In the genomic region with DNA sequence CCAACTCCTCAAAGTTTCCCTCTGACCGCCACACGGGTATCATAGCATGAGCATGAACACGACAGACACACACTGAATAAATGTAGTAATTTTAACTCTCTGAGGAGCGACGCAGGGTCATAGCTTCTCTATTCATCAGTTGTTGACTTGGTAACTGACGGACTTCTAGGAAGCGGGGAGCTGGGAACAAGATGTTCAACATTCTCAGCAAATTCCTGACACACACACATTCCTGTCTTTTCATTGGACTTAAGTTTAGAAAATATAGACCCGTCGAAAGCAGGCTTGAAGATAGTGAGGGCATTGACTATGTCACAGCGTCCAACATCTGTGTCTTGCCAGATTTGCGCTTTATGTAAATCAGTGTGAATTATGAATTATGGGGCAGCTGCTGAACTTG, we compare ENCODE assay signal across 18 mouse cellular contexts. TPM values are rescaled to one million over a fixed set of nuclear protein-coding genes. Genes with fewer than 3 reads are reported as not detected.
A peak's percentile ranks its signal among the peaks of the same experiment; 100 is the strongest.
DNase-seq lines count a peak whose midpoint lies in the region; ATAC-seq and TF ChIP-seq lines count a peak whose summit lies in the region.
"Had no signal": no experiment of that assay in that cellular context is flagged by ENCODE, and none has a peak within 500 bp of the region (broad histone marks: within the 10 kb centered on the region; RNA-seq: fewer than 3 reads in every experiment).

No protein-coding gene starts in this region.

- TF ChIP-seq POLR2A in kidney, adult 2 months (IDR thresholded peaks at IDR 0.05; ENCODE audit: low read depth, low read length): no peak

- ATAC-seq in kidney, embryonic 15.5 days (replicated peaks; ENCODE audit: low FRiP score): no peak
- no peak for ATAC-seq in lung, embryonic 16.5 days (ENCODE audit: low read depth)
- ATAC-seq: forebrain, embryonic 13.5 days; forebrain, embryonic 16.5 days; Patski had no signal

- 40% methylated on average over 11 of the region's 11 CpGs for WGBS in kidney, adult 2 months
- 69% methylated on average over 11 of the region's 11 CpGs for WGBS in kidney, embryonic 15.5 days
- 37% methylated on average over 11 of the region's 11 CpGs for WGBS in lung, embryonic 16.5 days

- H3K4me1 ChIP-seq in kidney, adult 2 months (ENCODE audit: control insufficient read depth, insufficient read depth, low read length): peaks cover 16% of the 10 kb centered on the region; the same call in 1 of the 2 replicates
- peaks cover 28% of the 10 kb centered on the region for H3K4me1 ChIP-seq in kidney, embryonic 15.5 days
- H3K4me1 ChIP-seq in lung, embryonic 16.5 days (replicated peaks; ENCODE audit: control insufficient read depth, insufficient read depth, low read length): peaks cover 32% of the 10 kb centered on the region

- H3K27me3 ChIP-seq in kidney, adult 2 months (replicated peaks; ENCODE audit: control insufficient read depth, insufficient read depth, low read length): no peaks in the 10 kb centered on the region
- H3K27me3 ChIP-seq in kidney, embryonic 15.5 days: no peaks in the 10 kb centered on the region
- H3K27me3 ChIP-seq in lung, embryonic 16.5 days (ENCODE audit: control insufficient read depth, insufficient read depth, low read depth, low read length): no peaks in the 10 kb centered on the region
- H3K27me3 ChIP-seq: heart, embryonic 13.5 days; Patski had no signal

- peak overlapping the region; percentile 34 for H3K27ac ChIP-seq in kidney, adult 2 months (ENCODE audit: insufficient read depth, low read depth, low read length)
- no peak overlapping the region for H3K27ac ChIP-seq in kidney, embryonic 15.5 days
- H3K27ac ChIP-seq in lung, embryonic 16.5 days (ENCODE audit: low read length): peak overlapping the region; percentile 48; the same call in 1 of the 2 replicates
- H3K27ac ChIP-seq: forebrain, embryonic 10.5 days; forebrain, embryonic 13.5 days; heart, adult 2 months; heart, embryonic 10.5 days; heart, embryonic 13.5 days had no signal

- peak; percentile 65 for DNase-seq in kidney, adult 2 months
- DNase-seq in kidney, postnatal 14 days: peak; percentile 47
- DNase-seq in kidney, postnatal 4 days: no peak
- DNase-seq in lung, postnatal 14 days: no peak
- DNase-seq in neural tube, embryonic 10.5 days (ENCODE audit: extremely low spot score, low spot score): no peak
- DNase-seq: cerebellum, adult 9-10 months; gastrocnemius, postnatal 10 days; gastrocnemius, postnatal 36 days; heart, adult 2 months had no signal

- no peak for TF ChIP-seq CTCF in kidney, adult 2 months (conservative IDR thresholded peaks at IDR 0.05; ENCODE audit: insufficient read depth, insufficient read length, low read depth, low read length)

- H3K9ac ChIP-seq in kidney, embryonic 15.5 days: no peak overlapping the region
- H3K9ac ChIP-seq in lung, embryonic 16.5 days (ENCODE audit: low read length): no peak overlapping the region
- H3K9ac ChIP-seq: forebrain, embryonic 13.5 days; heart, embryonic 13.5 days had no signal

- no peaks in the 10 kb centered on the region for H3K9me3 ChIP-seq in kidney, embryonic 15.5 days (replicated peaks)
- no peaks in the 10 kb centered on the region for H3K9me3 ChIP-seq in lung, embryonic 16.5 days (ENCODE audit: control insufficient read depth, low read length)
- H3K9me3 ChIP-seq: forebrain, embryonic 10.5 days; forebrain, embryonic 13.5 days; G1E; heart, embryonic 10.5 days; heart, embryonic 13.5 days had no signal

- H3K4me2 ChIP-seq in kidney, embryonic 15.5 days: no peak overlapping the region
- H3K4me2 ChIP-seq in lung, embryonic 16.5 days (ENCODE audit: low read depth, low read length): peak overlapping the region; percentile 29; the same call in 1 of the 2 replicates
- H3K4me2 ChIP-seq: forebrain, embryonic 13.5 days; heart, embryonic 13.5 days had no signal

- no peak overlapping the region for H3K4me3 ChIP-seq in kidney, adult 2 months (ENCODE audit: insufficient read depth, low read depth, low read length)
- H3K4me3 ChIP-seq in kidney, embryonic 15.5 days (replicated peaks): no peak overlapping the region
- no peak overlapping the region for H3K4me3 ChIP-seq in lung, embryonic 16.5 days (ENCODE audit: low read length)
- H3K4me3 ChIP-seq: forebrain, embryonic 10.5 days; forebrain, embryonic 13.5 days; heart, adult 2 months; heart, embryonic 10.5 days; heart, embryonic 13.5 days had no signal

- H3K36me3 ChIP-seq in kidney, adult 2 months (ENCODE audit: control insufficient read depth, insufficient read depth, low read length): no peaks in the 10 kb centered on the region
- no peaks in the 10 kb centered on the region for H3K36me3 ChIP-seq in kidney, embryonic 15.5 days
- no peaks in the 10 kb centered on the region for H3K36me3 ChIP-seq in lung, embryonic 16.5 days (ENCODE audit: control insufficient read depth, insufficient read depth, low read length)
- H3K36me3 ChIP-seq: forebrain, embryonic 10.5 days; G1E; heart, embryonic 10.5 days; heart, embryonic 13.5 days had no signal

RNA-seq across cellular contexts. Expression of a gene that starts 2.1 kb away (rescaled TPM):
- 5.4 and 6.4 TPM in 2 replicates for polyA plus RNA-seq in kidney, adult 2 months (2012; rRNA removed)
- 15.8 and 16.1 TPM in 2 replicates for polyA plus RNA-seq in kidney, embryonic 15.5 days (2015; fragmentation: Nextera tagmentation; extraction: Ambion mirVana)
- 17.1 and 17.7 TPM in 2 replicates for polyA plus RNA-seq in lung, embryonic 16.5 days (2015; fragmentation: Nextera tagmentation; extraction: Ambion mirVana)

RNA-seq across cellular contexts. Expression of a gene that starts 27.8 kb away (rescaled TPM):
- polyA plus RNA-seq in kidney, adult 2 months (2012; rRNA removed): 77.2 and 84.6 TPM in 2 replicates
- polyA plus RNA-seq in kidney, embryonic 15.5 days (2015; fragmentation: Nextera tagmentation; extraction: Ambion mirVana): 107 and 117 TPM in 2 replicates
- polyA plus RNA-seq in lung, embryonic 16.5 days (2015; fragmentation: Nextera tagmentation; extraction: Ambion mirVana): 122 and 123 TPM in 2 replicates

RNA-seq across cellular contexts. Expression of a gene that starts 48.4 kb away (rescaled TPM):
- polyA plus RNA-seq in kidney, adult 2 months (2012; rRNA removed): 7.6 and 10.9 TPM in 2 replicates
- 184 and 190 TPM in 2 replicates for polyA plus RNA-seq in kidney, embryonic 15.5 days (2015; fragmentation: Nextera tagmentation; extraction: Ambion mirVana)
- polyA plus RNA-seq in lung, embryonic 16.5 days (2015; fragmentation: Nextera tagmentation; extraction: Ambion mirVana): 153 and 155 TPM in 2 replicates

Comparison
In these comparisons a context has a peak if more than half of its experiments do, and no peak if none do; other contexts are left out.
1. DNase-seq: peak in kidney, adult 2 months (single experiment) and kidney, postnatal 14 days (single experiment); none in kidney, postnatal 4 days (0 of 2), lung, postnatal 14 days (single experiment) and neural tube, embryonic 10.5 days (single experiment).
2. RNA of a gene that starts 48.4 kb away (polyA plus RNA-seq): 184 to 190 TPM in kidney, embryonic 15.5 days and 153 to 155 TPM in lung, embryonic 16.5 days; 7.6 to 10.9 TPM in kidney, adult 2 months; every median in the first group is over 10 times any median in the second.